Mouse (Mus musculus): ENCODE data around the gene Rbfox3.

The Rbfox3 gene

DNA sequence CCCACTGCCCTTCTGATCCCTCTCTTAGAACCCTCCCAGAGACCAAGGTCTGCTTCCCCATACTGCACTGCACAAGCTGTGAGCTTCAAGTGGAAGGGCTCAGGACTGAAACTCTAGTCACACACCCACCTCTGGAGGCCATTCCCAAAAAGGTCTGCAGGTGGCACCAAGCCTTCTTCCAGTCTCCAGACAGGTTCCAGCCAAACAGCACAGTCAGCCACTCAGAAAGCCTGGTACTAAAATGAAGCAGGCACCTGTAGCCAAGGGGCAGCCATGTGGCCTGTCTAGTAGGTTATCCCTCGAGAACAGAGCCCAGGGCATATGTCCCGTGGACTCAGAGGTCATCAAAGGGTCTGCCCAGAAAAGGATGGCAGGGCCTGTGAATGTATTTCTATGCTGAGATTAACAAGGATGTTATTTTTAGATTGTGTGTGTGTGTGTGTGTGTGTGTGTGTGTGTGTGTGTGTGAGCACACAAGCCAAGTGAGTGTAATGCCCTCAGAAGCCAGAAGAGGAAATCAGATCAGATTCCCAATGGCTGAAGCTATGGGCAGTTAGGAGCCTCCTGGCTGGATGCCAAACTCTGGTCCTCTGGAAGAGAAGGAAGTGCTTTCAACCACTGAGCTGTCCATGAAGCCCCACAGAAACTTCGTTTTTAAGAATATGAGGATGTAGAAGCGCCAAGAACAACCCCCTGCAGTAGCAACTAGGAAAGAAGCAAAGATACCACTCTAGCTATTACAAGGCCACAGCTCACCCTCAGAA, at the start of gene Rbfox3:
Rbfox3 (minus strand) TSS at position 291 of the 764 bp plus-strand sequence.
- no peak for DNase-seq

DNA sequence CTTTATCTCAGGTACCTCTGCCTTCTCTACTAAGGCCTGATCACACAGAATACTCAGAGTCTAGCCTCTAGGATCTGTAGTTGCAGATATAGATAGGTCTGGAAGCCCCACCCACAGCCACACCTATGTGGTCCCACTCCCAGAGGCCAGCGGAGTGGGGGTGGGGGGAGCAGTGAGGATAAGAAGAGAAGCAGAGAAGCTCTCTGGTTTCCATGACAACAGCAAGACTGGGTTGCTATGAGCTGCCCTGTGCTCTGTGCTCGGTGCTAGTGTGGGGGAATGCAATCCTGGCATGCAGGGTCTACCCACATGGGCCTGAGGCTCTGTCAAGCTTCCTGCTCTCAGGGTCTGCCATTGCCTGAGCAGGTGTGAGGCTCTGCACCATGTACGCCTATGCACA, 49.3 kb upstream of the Rbfox3 start:
- DNase-seq = no peak

DNA sequence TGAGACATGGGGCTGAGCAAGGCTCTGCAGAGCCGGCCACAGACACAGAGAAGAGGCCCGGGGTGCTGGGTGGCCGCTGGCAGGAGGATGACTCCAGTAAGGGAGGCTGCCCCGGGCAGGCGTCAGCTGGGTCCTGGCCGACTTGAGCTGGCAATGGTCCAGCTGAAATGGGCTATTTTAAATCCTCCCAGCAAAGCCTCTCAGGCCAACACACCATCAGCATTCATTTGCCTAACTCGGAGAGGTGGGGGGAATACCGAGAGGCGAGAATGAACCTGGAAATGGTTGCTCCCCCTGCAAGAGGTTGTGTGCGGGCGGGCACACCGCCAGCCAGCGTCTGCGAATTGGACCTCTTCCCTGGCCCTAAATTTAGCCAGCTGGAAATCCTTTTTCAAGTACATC, 45.7 kb upstream of the Rbfox3 start:
- no peak for DNase-seq

DNA sequence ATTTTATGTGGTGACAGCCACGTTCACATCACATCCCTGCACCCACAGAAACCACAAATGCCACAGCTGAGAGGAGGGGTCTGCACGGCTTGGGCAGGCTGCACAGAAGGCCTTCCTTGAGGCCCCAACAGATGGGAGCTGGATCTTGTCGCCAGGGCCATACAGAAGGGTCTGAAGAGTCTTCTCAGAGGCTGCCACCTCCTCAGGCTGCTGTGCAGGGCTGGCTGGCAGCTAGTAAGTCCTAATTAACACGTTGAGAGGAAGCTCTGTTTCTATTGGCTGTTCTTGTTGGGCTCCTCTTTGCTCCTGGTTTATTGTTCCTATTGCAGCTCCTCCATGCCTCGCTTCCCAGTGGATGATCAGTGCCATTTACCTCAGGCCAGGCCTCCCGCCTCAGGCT, 43.6 kb upstream of the Rbfox3 start:
- DNase-seq = no peak

DNA sequence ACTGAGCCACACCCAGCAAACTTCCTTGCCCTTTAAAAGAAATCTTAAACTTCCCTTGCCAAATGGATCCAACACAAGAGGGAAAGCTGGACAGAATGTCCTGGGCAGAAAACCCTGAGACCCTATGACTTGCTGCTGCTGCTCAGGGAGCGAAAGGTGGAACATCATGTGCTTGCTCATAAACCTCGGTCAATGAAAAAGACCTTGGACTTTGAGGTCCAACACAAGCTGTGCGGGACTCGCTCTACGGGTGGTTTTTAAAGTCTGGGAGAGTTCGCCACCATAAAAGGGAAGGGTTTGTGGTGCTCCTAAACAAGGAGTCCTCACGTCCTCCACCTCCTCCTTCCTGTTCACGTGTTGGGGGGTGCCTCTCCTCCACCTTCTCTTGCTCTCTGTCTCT, 34.5 kb upstream of the Rbfox3 start:
- DNase-seq = no peak

DNA sequence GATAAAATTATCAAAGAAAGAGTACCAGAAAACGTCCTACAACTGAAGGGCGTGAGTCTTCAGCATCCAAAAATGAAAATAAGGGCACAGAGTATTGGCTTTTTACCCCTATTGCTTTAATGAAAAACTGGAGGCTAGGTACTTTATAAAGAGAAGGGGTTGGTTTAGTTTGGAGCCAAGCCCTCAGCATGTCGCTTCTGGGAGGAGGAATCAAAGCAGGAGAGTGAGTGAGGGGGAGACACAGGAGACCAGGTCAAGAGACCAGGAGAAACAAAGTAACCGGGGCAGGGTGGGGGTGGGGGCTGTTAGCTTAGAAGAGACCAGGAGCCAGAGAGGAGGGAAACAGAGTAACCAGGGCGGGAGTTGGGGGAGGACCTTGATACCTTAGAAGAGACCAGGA, 29.9 kb upstream of the Rbfox3 start:
- no peak for DNase-seq

DNA sequence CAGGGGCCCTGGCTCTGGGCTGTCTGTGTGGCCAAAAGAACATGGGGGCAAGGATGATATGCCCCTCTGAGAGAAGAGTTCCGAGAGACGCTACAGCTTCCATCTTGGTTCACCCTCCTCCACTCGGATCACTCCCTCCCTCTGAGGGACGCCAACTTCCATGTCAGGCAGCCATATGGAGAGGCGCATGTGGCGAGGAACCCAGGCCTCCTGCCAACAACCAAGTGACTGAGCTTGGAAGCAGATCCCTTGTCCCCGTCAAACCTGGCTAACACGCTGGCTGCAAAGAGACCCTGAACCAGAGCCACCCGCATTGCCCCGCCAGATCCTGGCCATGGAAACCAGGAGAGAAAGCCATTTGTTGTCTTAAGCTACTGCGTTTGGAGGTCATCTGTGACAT, 29.1 kb upstream of the Rbfox3 start:
- DNase-seq = no peak

DNA sequence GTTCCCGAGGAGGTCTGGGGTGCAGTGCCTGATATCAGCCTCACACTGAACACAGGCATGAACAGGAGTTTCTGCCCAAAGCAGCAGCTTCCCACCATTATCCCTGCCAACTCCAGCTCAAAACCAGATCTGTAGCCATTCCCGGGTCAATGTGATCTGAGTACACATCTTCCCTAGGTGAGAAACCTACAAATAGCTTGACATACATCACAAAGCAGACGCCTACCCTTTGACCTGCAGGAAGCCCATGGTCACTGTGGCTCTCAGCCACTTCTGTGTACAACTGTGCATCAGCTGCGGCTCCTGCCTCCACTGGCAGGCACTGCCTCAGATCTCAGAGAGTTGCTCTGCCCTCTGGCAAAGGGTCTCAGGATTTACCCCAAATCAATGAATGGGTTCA, 28.3 kb upstream of the Rbfox3 start:
- DNase-seq = no peak

DNA sequence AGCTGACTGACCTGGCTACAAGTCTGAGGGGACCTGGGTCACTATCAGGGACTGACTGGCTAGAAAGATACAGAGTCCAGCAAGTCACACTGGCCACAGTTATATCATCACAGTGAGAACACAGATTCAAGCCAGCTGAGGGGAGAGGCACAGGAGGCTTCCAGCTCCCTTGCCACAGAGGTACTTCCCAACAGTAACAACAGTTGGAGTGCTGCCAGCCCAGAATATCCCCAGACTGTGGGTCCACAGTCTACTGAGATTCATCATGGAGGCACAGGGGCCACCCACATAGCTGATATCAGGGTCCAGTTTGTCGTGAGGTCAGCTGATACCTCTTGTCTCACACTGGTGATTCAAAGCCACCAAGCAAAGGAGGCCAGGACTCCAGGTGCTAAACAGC, 23.5 kb upstream of the Rbfox3 start:
- no peak for DNase-seq

DNA sequence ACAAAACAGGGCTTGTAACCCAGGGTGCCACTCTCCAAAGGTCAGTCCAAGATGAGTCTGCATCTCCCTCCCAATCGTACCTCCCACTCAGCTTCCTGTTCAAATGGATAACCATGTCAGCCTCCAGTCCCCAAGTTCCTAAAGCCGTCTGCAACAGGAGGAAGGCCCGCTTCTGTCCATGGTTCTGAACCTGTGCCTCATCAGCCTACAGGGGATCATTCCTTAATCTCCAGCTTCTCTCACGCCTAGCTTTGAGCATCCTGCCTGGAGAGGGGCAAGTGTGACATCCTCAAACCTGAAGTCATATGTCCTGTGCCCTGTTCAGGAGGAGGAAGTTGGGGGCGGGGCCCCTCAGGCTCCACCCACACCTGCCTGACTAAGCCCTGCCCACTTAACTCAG, 15.7 kb upstream of the Rbfox3 start:
- DNase-seq = peak; percentile 13

DNA sequence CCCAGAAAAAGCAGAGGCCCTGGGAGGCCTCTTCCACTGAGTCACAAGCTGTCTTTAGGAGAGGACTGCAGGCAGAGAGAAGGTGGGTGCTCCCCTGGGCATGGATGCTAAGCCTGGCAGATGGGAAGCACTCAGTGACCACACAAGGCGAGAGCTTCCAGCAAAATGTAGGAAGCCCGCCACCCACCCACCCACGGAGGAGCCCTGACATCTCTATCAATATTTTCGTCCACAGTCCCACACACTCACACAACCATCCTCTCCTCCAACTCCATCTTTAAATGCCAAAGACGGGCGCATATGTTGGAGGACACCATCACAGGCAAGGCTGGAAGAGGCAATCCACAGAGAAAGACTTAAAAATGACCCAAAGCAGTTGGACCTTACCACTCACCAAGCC, 10.5 kb upstream of the Rbfox3 start:
- DNase-seq = no peak

DNA sequence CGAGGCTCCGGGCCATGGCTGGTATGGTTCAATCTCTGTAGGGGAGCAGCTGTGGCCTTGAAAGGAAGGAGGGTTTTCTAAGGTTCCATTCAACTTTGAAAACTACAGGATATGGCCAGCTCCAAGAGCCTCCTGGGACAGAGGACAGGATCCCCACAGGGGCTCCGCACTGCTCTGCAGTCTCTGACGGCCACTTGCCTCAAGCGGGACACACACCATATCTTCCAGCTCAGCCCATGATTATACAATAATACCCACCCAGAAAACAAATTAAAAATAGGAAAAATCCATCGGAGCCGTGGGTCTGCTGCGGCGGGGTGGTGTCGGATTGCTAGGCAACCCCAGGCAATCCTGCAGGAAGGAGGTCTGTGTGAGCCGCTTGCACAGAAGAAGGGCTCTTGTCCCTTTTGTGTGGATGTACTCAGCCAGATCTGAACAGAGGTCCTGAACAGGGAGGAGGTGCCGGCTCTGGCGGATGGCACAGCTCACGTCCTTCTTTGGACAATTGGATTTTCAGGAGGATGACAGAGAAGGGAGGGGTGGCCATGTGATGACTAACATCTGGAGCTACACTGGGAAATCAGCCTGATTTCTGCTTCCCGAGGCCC, 5.1 kb upstream of the Rbfox3 start:
- DNase-seq = no peak

DNA sequence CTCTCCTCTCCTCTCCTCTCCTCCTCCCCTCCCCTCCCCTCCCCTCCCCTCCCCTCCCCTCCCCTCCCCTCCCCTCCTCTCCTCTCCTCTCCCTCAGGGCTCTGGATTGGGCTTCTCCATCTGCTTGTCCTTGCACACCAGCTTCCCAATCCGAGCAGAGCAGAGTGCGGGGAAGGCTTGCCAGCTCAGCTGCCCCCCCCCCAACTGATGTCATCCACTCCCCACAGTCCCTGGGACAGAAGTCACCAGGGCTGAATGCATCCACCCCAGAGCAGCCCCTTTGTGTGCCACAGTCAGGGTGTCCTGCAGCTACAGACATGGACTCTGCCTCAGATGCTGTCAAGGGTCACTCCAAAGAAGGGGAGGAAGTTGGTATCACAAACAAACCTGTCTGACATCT, 4.5 kb upstream of the Rbfox3 start:
- DNase-seq = no peak

DNA sequence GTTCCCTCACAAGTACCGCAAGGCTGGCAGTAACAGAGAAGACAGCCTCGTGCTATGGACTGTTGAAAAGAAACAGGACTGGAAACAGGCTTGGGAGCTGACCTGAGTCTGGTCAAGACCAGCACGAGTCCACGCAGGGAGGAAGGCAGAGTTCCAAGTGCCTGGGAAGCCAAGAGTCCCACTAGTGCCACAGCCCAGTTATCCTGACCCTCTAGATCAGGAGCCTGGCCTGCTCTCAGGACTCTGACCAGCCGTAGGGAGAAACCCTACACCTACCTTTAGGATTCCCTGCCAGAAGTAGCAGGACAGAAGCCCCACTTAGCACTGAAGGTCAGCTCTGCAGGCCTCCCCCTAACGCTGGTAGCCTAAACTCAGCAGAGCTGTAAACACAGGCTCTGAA, 1.3 kb upstream of the Rbfox3 start:
- no peak for DNase-seq

DNA sequence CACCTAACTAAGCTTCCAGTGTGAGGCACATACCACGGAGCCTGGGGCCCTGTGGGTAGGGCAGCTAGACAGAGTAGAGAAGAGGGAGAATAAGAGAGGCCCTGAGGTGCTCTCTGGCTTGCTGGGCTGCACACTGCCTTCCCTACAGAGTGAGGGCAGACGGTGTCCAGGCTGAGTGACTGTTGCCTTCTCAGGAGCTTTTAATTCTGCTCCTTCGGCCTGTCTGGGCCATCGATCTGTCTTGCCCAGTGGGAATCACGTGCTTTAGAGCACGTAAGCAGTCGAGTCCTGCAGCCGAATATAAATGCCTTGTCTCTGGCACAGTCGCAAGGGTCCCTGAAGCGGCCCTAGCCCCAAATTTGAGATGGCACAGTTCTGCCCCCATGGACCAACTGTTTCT, 641 bp downstream of the Rbfox3 start:
- DNase-seq = no peak

DNA sequence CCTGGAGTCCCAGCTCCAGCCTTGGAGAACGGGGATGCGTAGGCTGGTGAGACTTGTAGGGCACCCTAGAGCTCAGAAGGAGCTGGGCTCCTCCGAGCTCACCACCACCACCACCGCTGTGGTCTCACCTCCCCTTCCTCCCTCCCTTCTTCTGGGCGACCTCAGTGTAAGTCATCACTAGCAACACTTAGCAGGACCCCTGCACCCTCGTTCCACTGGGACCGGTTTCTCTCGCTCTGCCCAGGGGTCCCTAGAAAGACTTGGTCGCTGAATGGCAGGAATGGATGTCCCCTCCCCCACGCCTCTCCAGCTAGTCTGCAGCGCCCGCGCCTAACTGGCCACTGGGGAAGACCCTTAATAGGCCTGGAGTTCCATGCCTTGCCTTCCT, 1.6 kb downstream of the Rbfox3 start:
- no peak for DNase-seq

DNA sequence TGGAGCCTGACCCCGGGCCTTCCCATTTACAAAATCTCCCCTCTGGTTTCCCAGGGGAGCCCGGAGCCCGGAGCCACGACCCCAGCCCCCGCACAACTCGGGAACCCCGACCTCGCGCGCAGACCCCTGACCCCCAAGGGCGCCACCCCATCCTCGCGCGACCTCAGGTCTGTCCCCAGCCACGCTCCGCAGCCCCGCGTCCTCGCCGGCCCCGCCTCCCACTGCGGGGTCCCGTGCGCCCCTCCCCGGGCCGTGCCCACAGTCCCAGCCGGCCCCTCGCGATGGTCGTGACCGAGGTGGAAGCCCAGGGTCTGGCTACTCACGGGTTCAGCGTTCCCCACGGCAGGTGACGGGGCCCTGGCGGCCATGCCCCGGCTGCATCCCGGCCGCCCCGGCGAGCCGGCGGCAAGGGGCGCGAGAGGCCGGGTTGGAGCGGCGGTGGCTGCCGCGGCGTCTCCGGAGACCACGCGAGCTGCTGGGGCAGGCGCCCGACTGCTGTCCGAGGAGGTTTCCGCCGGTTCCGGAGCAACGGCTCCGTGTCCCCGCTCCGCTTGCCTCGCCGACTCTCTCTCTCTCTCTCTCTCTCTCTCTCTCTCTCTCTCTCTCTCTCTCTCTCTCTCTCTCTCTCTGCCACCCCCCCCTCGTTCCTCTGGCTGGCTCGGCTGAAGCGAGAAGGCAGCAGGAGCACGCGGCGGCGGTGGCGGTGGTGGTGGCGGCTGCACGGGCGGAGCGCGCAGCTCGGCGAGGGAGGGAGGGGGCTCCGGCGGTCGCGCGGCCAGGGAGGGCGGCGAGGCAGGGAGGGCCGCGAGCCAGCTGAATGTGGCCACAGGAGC, 2.2 kb downstream of the Rbfox3 start:
- no peak for DNase-seq

DNA sequence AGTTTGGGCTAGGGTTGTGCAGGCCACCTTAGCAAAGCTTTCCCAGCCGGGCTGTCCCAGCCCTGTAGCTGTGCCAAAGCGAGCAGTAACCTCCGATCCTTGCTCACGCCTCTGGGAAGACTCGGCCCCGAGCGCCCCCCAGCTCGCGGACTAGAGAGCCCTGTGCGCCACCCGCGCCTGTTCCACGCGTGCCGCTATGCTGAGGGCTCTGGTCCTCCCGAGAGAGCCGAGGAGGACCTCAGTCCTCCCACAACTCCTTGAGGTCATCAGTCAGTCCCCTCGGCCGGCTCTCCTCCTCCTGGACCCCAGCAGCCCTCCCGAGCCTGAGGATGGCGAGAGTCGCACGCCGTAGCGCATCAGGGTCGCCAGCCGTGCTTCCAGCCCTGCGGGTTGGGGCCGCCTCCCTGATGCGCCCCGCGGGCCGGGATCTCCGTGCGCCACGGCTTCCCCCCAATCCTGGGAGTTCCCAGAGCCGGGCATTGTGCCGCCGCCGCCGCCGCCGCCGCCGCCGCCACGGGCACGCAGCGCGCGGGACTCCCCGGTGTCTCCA, 2.9 kb downstream of the Rbfox3 start:
- DNase-seq = no peak

DNA sequence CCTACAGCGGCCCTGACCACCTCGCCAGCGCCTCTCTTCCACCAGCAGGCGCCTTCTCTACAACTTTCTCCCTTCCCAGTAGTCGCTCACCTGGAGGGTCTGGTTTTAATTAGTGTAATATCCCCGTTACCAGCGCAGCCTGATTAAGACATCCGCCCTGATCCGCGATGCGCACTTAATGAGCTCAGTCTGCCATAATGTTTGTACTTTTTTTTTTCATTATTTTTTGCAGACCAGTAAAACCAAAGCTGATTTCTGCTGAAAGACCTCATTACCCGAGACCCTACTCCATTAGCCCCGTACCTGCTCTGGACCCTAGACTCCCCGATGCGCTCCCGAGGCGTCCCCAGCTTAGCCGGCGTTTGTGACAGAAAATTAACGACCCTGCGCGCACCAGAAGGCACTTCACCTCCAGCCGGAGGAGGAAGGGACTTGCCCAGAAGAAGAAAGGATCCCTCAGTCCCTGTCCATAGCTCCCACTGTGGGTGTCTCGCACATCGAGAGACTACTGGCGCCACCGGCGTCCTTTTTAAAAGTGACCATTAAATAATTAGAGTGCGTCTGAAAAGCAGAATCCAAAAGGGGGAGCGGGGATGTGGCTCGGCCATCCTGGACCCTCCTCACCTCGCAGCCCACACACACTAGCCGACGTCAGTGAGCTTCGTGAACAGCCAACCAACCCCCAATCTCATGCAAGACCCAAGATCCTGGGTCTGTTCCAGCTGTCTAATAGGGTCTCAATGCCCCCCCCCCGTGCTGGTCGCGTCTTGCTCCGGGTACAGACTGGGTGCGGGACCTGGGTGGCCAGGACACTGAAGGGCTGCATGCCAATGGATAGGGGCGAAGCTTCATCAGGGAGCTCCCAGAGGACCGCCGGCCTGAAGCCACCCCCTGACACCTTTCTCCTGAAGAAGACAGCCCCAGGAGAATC, 3.7 kb downstream of the Rbfox3 start:
- DNase-seq = no peak

DNA sequence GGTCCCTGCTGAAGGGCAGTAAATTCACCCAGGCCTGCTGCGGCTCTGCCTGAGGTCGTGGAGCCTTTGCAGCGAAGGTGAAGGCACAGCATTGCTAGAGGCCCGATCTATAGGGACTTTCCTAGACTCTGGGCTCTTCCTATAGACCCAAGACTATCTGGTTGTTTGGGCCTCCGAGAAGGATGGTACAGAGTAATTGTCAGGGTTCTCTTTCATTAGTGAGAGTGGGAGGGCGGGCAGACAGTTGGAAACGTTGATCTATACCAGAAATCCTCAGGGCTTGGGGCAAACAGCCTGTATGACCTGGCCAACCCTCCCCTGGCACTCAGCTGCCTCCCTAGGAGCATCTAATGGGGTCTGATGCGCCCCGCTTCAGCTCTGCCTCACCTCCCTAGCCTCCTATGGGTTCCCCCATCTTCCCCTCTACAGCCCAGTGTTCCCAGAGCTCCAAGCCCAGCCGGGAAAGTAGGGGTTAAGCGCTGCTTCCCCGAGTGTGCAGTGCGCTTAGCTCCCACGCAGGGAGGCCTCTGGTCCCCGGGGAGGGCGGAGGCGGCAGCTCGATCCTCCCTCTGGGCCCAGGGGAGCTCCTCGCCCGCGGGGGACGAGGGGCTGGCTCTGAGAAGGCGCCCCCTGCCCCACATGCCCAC, 4.5 kb downstream of the Rbfox3 start:
- DNase-seq = no peak

DNA sequence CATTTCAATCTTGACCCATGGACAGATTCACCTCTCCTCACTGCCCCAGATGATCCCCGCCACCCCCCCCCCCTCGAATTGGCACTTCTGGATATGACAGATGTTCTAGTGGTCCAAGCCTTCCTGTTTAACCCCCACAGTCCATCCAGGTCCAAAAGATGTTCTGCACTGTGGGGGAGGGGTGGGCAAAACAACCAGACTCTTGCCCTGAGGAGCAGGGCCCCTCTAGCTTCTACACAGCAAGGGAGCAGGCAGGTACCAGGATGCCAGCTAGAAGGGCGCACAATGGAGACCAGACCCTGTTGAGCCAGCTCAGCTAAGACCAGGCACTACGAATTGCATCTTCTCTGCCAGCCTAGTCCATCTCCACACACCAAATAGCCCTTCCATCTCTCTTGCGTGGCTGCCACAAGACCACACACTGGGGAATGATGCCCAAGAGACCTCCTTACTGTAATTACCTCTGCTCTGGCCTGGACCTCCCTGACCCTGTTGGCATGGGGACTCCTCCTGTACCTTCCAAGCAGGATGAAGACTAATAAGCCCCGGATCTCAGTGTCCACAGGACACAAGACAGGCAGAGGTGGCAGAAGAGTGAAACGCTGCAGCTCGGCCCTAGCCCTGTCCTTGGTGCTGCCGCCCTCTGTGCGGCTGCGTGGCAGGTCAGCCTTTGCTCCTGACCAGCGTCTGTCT, 5.1 kb downstream of the Rbfox3 start:
- no peak for DNase-seq
